Mouse (Mus musculus): ENCODE data around the gene Pold1.
A peak's percentile ranks its signal among the peaks of the same experiment; 100 is the strongest.

- TF ChIP-seq CTCF (IDR thresholded peaks at IDR 0.05; ENCODE audit: insufficient read depth, low read length) (0 out of 2 replicates have a peak, but pooled peaks have one; percentile 28), POLR2A (IDR thresholded peaks at IDR 0.05; ENCODE audit: borderline replicate concordance, extremely low read depth, low read depth, low read length) (no peak)
Measured at GRCm38 (mm10) chr7:44519240-44519913, 29.3 kb downstream of the Pold1 start.
